Mouse (Mus musculus) myocyte (in vitro differentiated cells): ENCODE measurements around the gene Cobll1. TPM values are rescaled to one million over a fixed set of nuclear protein-coding genes. Genes with fewer than 3 reads are reported as not detected.
A peak's percentile ranks its signal among the peaks of the same experiment; 100 is the strongest.

Experiments
- H3K27me3 ChIP-seq: one replicate; pipeline ENCODE4 v1.6.1; 2011; ENCODE audit not compliant: control insufficient read depth, insufficient read depth, insufficient read length
- H3K36me3 ChIP-seq: one replicate; pipeline ENCODE4 v1.6.1; 2011; ENCODE audit not compliant: control insufficient read depth, insufficient read depth
- H3K4me2 ChIP-seq: one replicate; pipeline ENCODE4 v1.6.1; 2011; ENCODE audit warnings: low read depth, control low read depth
- H3K4me3 ChIP-seq: one replicate; pipeline ENCODE4 v1.5.1; 2011; ENCODE audit warnings: mild to moderate bottlenecking, control low read depth, moderate library complexity
- H3K79me2 ChIP-seq: one replicate; pipeline ENCODE4 v1.6.1; 2011; ENCODE audit not compliant: control insufficient read depth, insufficient read depth
- H3ac ChIP-seq: one replicate; pipeline ENCODE4 v1.6.1; 2011; ENCODE audit not compliant: control insufficient read depth, insufficient read length
- CEBPB ChIP-seq: IDR thresholded peaks from 2 replicates; pipeline ENCODE4 v1.6.1; 2011; ENCODE audit warnings: mild to moderate bottlenecking, moderate library complexity; ENCODE audit not compliant: poor library complexity, insufficient read depth, severe bottlenecking
- E2F4 ChIP-seq: IDR thresholded peaks from one replicate; pipeline ENCODE4 v1.6.1; 2011; ENCODE audit warnings: mild to moderate bottlenecking, control low read depth, moderate library complexity; ENCODE audit not compliant: insufficient read depth
- MAX ChIP-seq: IDR thresholded peaks from one replicate; pipeline ENCODE4 v1.6.1; 2011; ENCODE audit warnings: low read depth, mild to moderate bottlenecking, control low read depth
- MYOD1 ChIP-seq, 3 experiments: IDR thresholded peaks; one replicate each; pipeline ENCODE4 v1.6.1; 2011; ENCODE audit warnings: control low read depth in 2 of 3, low read depth in 2 of 3, mild to moderate bottlenecking in 2 of 3, moderate library complexity in 1 of 3; ENCODE audit not compliant: insufficient read length in 2 of 3, control insufficient read depth in 1 of 3
- MYOG ChIP-seq, 3 experiments: IDR thresholded peaks; one replicate each; pipeline ENCODE4 v1.6.1; 2011; ENCODE audit warnings: control low read depth in 2 of 3, low read depth in 2 of 3, mild to moderate bottlenecking in 2 of 3; ENCODE audit not compliant: insufficient read length in 2 of 3, control insufficient read depth in 1 of 3, insufficient read depth in 1 of 3
- POLR2A ChIP-seq: IDR thresholded peaks from one replicate; pipeline ENCODE4 v1.6.1; 2011; ENCODE audit warnings: low read depth, mild to moderate bottlenecking, control low read depth, moderate library complexity; ENCODE audit not compliant: insufficient read length
- POLR2AphosphoS2 ChIP-seq: IDR thresholded peaks from one replicate; pipeline ENCODE4 v1.6.1; 2011; ENCODE audit warnings: low read depth, control low read depth; ENCODE audit not compliant: insufficient read length
- REST ChIP-seq: IDR thresholded peaks from one replicate; pipeline ENCODE4 v1.6.1; 2011; ENCODE audit warnings: mild to moderate bottlenecking, control low read depth, moderate library complexity; ENCODE audit not compliant: insufficient read depth, insufficient read length
- SRF ChIP-seq: IDR thresholded peaks from one replicate; pipeline ENCODE4 v1.6.1; 2011; ENCODE audit warnings: low read depth; ENCODE audit not compliant: control insufficient read depth, insufficient read length
- TCF12 ChIP-seq: IDR thresholded peaks from one replicate; pipeline ENCODE4 v1.6.1; 2011; ENCODE audit warnings: mild to moderate bottlenecking, control low read depth; ENCODE audit not compliant: poor library complexity, insufficient read depth, severe bottlenecking
- TCF3 ChIP-seq: IDR thresholded peaks from one replicate; pipeline ENCODE4 v1.6.1; 2011; ENCODE audit warnings: low read depth, control low read depth; ENCODE audit not compliant: insufficient read length
- USF1 ChIP-seq: IDR thresholded peaks from one replicate; pipeline ENCODE4 v1.6.1; 2011; ENCODE audit warnings: low read depth, mild to moderate bottlenecking, control low read depth, moderate library complexity
- polyA plus RNA-seq: library from polyadenylated mRNA; unstranded; fragments of >200 nt; fragmentation: generic; extraction: Trizol; gene quantifications from one replicate; pipeline ENCODE4 v1.2.1, GENCODE M21; 2012; ENCODE audit warnings: missing spikeins

Gene Cobll1
- 2.4 TPM for polyA plus RNA-seq

DNA sequence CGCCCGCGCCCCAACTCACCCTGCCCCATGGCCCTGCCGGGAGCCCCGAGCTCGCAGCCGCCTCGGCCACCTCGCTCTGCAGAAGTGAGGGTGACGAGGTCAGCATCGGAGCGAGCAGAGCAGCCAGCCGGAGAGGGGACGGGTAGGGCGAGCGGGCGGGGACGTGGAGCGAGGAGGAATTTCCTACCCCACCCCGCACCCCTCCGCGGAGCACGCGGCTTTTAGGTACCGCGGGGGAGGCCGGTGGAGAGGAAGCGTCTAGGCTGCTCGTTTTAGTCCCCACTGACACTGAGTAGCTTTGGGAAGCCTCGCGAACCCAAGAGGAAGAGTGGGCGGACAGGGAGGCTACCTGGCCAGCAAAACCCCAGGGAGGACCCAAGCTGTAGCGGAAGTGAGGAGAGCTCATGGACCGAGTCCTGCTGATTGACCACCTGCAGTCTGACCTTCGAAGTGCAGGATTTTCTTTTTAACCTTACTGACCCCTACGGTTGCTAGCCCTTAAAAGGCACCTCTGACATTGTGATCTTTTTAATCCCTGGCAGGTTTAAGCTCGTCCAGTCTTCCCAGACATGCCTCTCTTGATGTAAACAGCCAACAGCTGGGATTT, at the start of gene Cobll1:
TSS of gene Cobll1 (minus strand) at position 440 of the 607 bp plus-strand sequence.
- Histone ChIP-seq H3K4me2 (peak within 1 kb of the TSS; percentile 97), H3K79me2 (no peaks in the 10 kb centered on the region), H3K27me3 (no peaks in the 10 kb centered on the region), H3ac (peak within 1 kb of the TSS; percentile 48), H3K36me3 (no peaks in the 10 kb centered on the region), H3K4me3 (peak within 1 kb of the TSS; percentile 41)
- TF ChIP-seq POLR2A: no peak
- no peak for TF ChIP-seq E2F4
- no peak for TF ChIP-seq POLR2AphosphoS2
- no peak for TF ChIP-seq MAX
- no peak for TF ChIP-seq REST
- no peak for TF ChIP-seq MYOD1 (IDR thresholded peaks at IDR 0.05; ENCODE audit: control insufficient read depth in 1 of 3, insufficient read length in 2 of 3, low read depth in 2 of 3)
- TF ChIP-seq CEBPB: no peak
- TF ChIP-seq TCF3: no peak
- TF ChIP-seq MYOG (IDR thresholded peaks at IDR 0.05; ENCODE audit: control insufficient read depth in 1 of 3, insufficient read depth in 1 of 3, insufficient read length in 2 of 3, low read depth in 2 of 3): no peak
- TF ChIP-seq TCF12: no peak
- no peak for TF ChIP-seq SRF
- no peak for TF ChIP-seq USF1

DNA sequence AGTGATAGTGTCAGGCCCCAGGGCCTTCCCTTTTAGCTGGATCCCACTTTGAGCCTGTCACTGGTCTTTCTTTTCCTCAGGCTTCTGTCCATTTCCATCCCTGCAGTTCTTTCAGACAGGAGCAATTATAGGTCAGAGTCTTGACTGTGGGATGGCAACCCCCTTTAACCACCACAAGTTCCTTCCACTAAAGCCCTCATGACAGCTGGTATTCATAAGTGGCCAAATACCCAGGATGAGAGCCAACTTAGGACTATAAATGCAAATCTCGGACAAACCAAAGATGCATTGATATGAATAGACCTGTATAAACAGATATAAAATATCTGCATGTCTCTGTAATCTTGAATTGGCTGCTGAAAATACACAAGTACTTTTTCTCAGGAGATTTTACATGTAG, 49.5 kb upstream of the Cobll1 start:
- H3K79me2 ChIP-seq: no peaks in the 10 kb centered on the region
- no peaks in the 10 kb centered on the region for H3K36me3 ChIP-seq
- H3ac ChIP-seq: no peak overlapping the region
- peak overlapping the region; percentile 10 for H3K4me2 ChIP-seq
- TF ChIP-seq SRF (no peak), POLR2AphosphoS2 (no peak), MYOD1 (IDR thresholded peaks at IDR 0.05; ENCODE audit: control insufficient read depth in 1 of 3, insufficient read length in 2 of 3, low read depth in 2 of 3) (peak; percentile 28 to 60 (median 58)), REST (no peak), TCF12 (peak; percentile 60), POLR2A (no peak), MYOG (IDR thresholded peaks at IDR 0.05; ENCODE audit: control insufficient read depth in 1 of 3, insufficient read depth in 1 of 3, insufficient read length in 2 of 3, low read depth in 2 of 3) (peak in 2 of 3 experiments; percentile 3 to 71)
- H3K4me3 ChIP-seq: no peak overlapping the region
- H3K27me3 ChIP-seq: no peaks in the 10 kb centered on the region

DNA sequence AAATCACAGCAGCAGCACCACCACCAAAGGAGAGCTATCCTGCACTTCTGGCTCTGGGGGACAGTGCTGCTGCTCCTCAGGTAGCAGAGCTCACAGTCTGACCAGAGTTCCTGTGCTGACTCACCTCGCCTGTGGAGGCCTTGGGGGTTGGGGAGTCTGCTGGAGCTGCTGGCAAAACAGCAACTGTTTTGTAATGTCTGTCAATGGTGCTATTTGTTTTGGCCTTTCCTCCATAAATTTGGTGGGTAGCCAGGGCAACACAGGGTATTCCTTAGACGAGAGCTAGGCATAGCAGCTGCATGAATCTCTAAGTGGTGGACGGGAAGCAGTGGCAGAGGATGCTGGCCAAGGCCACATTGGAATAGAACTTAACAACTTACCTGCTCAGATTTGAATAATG, 46.2 kb upstream of the Cobll1 start:
- Histone ChIP-seq H3ac (no peak overlapping the region), H3K27me3 (no peaks in the 10 kb centered on the region), H3K79me2 (no peaks in the 10 kb centered on the region), H3K4me3 (no peak overlapping the region), H3K4me2 (no peak overlapping the region), H3K36me3 (no peaks in the 10 kb centered on the region)
- peak in 1 of 3 experiments; percentile 67 for TF ChIP-seq MYOD1 (IDR thresholded peaks at IDR 0.05; ENCODE audit: control insufficient read depth in 1 of 3, insufficient read length in 2 of 3, low read depth in 2 of 3)
- TF ChIP-seq REST: no peak
- no peak for TF ChIP-seq E2F4
- TF ChIP-seq MYOG (IDR thresholded peaks at IDR 0.05; ENCODE audit: control insufficient read depth in 1 of 3, insufficient read depth in 1 of 3, insufficient read length in 2 of 3, low read depth in 2 of 3): no peak
- TF ChIP-seq TCF3: no peak
- no peak for TF ChIP-seq SRF
- no peak for TF ChIP-seq POLR2A

DNA sequence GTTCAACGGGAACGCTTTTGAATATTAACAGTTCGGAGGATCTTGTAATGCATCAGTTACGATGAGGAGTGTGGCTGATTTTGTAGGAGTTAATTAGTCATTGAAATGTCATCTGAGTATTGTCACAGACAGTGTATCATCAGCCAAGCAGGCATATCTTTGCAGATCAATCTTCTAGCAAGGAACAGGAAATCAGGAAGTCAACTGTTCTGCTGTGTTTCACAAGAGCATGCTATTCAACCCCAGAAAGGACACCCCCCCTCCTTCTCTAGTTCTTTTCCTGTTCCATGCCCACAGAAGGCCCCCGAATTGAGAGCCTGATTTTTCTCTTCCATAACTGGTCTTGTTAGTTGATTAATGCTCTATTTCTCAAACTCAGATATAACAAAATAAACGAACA, 43.8 kb upstream of the Cobll1 start:
- no peak overlapping the region for H3K4me3 ChIP-seq
- TF ChIP-seq POLR2A: no peak
- TF ChIP-seq E2F4: no peak
- H3K36me3 ChIP-seq: no peaks in the 10 kb centered on the region
- no peaks in the 10 kb centered on the region for H3K27me3 ChIP-seq
- no peak overlapping the region for H3K4me2 ChIP-seq
- no peaks in the 10 kb centered on the region for H3K79me2 ChIP-seq
- no peak overlapping the region for H3ac ChIP-seq

DNA sequence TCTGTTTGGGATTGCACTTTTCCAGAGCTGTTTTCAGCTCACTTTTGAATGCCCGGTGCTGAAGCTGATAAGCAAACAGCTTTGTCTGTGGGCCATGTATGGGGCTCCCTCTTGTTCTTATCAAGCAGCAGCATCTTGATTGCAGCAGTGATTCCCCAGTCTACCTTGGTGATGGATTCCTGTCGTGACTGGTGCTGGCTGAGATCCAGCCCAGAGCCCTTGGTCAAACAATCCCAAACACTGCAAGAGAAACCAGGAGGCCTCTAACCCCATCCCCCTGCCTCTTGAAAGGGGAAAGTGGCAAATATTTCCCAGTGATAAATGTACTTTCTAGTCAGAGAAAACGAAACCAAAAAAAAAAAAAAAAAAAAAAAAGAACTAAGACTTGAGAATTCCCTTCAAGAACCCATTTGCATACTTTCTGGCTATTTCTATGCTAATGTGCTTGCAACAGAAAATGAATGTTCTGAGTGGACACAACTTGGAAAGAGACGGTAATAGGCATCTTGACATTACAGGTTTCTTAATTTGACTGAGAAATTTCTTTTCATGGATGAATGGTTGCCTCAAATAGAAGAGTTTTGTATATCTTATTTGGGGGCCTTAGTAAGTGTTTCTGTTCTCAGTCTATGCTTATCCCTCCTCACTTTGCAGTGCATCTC, 40.0 kb upstream of the Cobll1 start:
- no peak for TF ChIP-seq SRF
- no peaks in the 10 kb centered on the region for H3K36me3 ChIP-seq
- H3K79me2 ChIP-seq: no peaks in the 10 kb centered on the region
- no peaks in the 10 kb centered on the region for H3K27me3 ChIP-seq
- no peak overlapping the region for H3K4me3 ChIP-seq
- H3K4me2 ChIP-seq: peak overlapping the region; percentile 46
- H3ac ChIP-seq: no peak overlapping the region
